Mouse (Mus musculus) adrenal gland, adult (tissue): ENCODE measurements around the gene Actrt3.
A peak's percentile ranks its signal among the peaks of the same experiment; 100 is the strongest.
"Not testable (repeated sequence)": the region's sequence is repeated elsewhere in the genome, so short reads cannot be mapped to it uniquely, and the experiment has no call there.

ENCODE experiments used
- DNase-seq, 2 experiments: peaks; one replicate each; pipeline ENCODE4 v3.0.0; 2022 to 2023; ENCODE audit warnings: low spot score in 1 of 2; ENCODE audit not compliant: inconsistent age in 2 of 2

Actrt3 gene

GRCm38 (mm10) chr3:30588865-30589264 is 10.9 kb downstream of the Actrt3 start:
- no peak for DNase-seq

- DNase-seq, result no peak
These were observed 26.2 kb downstream of the Actrt3 start for GRCm38 (mm10) chr3:30573549-30573948.

DNA sequence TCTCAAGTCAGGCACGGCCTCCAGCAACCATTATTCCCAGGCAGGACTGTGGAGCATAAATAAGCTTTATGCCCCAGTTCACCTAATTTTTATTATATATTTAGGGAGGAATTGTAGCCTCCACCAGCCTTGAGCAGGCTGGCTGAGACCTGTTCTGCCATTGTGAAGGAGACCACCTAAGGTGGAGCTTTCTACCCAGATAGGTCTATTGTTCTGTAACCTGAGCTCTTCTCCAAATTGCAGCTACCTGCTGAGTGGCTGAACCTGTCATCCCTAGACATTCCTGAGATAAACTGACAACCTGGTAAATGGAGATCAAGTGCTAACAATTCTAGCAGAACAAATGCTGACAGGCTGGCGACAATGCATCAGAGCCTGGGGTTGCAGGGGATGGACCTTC is 33.4 kb downstream of the Actrt3 start:
- DNase-seq, result not testable (repeated sequence)

GRCm38 (mm10) chr3:30560677-30561314 is 38.9 kb downstream of the Actrt3 start:
- DNase-seq, result peak in 1 of 2 experiments; percentile 19

DNA sequence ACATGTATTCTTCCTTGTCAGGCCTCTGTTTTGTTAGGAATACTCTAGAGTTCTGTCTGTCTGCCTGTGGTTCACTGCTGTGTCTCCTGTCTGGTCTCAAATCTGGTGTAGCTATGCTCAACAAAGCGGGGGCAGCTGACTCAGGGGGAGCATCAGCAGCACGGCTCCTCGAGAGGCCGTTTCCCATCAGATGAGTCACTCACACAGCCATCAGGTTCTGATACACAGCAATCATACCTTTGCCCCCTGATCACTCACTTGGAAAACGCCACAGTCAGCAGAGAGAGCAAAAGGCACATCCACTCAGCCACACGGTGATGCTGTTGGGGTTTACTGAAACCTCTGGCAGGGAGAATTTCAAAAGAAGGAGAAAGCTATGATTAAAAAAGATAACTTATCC is 46.0 kb downstream of the Actrt3 start:
- DNase-seq, result no peak

DNA sequence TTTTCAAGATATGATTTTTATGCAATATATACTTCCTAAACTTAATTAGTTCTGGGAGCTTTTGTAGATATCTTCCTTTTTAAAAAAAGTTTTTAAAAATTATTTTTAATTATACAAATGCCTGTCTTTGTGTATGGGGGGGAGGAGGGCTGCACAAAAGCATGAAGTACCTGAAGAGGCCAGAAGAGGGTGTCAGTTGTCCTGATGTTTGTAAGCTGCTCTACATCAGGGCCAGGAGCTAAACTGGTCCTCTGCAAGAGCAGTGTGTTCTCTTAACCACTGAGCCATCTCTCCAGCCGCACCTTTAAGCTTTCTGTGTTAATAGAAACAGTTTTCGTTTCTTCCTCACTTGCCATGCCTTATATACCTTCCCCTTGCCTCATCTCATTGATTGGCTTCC is 49.5 kb downstream of the Actrt3 start:
- no peak for DNase-seq

DNA sequence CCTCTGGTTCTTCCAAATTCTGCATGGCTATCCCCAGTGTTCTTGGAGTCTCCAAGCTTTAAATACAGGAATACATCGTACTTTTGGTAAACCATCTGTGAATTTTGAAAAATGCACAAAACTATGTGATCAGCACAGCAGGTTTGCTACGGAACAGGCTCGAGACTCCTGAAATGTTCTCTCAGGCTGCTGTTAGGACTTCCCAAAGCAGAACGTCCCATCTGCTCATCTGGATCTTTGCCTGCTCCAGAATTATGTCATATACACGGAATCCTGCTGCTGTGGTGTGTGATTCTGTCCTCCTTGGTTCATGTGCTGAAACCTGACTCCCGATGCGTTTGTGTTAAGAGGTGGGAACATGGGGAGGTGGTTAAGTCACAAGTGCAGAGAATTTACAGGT is 50.8 kb downstream of the Actrt3 start:
- DNase-seq, result no peak

DNA sequence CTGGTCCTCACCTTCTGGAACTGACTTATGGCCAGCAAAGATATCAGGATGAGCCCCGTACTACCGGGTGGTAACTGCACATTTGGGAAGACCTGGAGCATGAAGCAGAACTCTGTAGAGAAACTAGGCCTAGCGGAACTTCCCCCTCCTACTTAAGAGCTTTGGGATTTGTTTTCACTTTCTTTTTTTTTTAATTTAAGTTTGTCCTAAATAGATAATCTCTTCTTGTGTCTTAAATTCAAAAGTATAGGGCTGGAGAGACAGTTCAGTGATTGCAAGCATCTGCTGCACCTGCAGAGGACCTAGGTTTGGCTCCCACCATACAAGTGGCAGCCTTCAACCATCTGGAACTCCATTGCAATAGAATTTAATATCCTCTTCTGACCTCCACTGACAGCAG is 51.8 kb downstream of the Actrt3 start, which contains the start of gene Mecom:
Mecom (minus strand) TSS at position 101 of the 400 bp plus-strand sequence.
- no peak for DNase-seq
